Mouse (Mus musculus) c-Kit-positive CD71-negative TER-119-negative erythroid progenitor cells, embryonic 14.5 days (primary cell): Measurements from ENCODE around the gene Ifi27l2b.
A peak's percentile ranks its signal among the peaks of the same experiment; 100 is the strongest.

ENCODE experiments used
- DNase-seq: peaks from one replicate; pipeline ENCODE4 v3.0.0-alpha.2; 2013; ENCODE audit warnings: low read depth

Ifi27l2b gene

GRCm38 (mm10) chr12:103434861-103435260 lies 22.2 kb downstream of the Ifi27l2b start:
- DNase-seq = no peak

- DNase-seq = peak; percentile 5
Measured at GRCm38 (mm10) chr12:103433986-103434731, 22.9 kb downstream of the Ifi27l2b start, which contains the start of gene Ifi27. Gene Ifi27, plus strand, starts transcription at chr12:103434211.

- DNase-seq = no peak
Measured at GRCm38 (mm10) chr12:103433430-103433829, 23.6 kb downstream of the Ifi27l2b start.

- DNase-seq = no peak
Measured at GRCm38 (mm10) chr12:103426710-103427109, 30.3 kb downstream of the Ifi27l2b start.

GRCm38 (mm10) chr12:103425729-103426470 lies 31.1 kb downstream of the Ifi27l2b start, which contains the start of gene Ddx24:
Gene Ddx24, minus strand, starts transcription at chr12:103425830.
- peak; percentile 93 for DNase-seq

- DNase-seq = peak; percentile 4
Measured at GRCm38 (mm10) chr12:103425016-103425728, 31.9 kb downstream of the Ifi27l2b start.

- no peak for DNase-seq
Measured at GRCm38 (mm10) chr12:103408144-103408543, 48.9 kb downstream of the Ifi27l2b start.

- no peak for DNase-seq
Measured at GRCm38 (mm10) chr12:103407720-103408119, 49.3 kb downstream of the Ifi27l2b start, which contains the start of gene 9330161L09Rik. Gene 9330161L09Rik, minus strand, starts transcription at chr12:103407820.

GRCm38 (mm10) chr12:103404131-103404530 lies 52.9 kb downstream of the Ifi27l2b start:
- DNase-seq = no peak
